Mouse (Mus musculus) left cerebral cortex, adult 11 months (tissue): ENCODE results near the gene Mrpl55.

Source experiments
- DNase-seq: peaks from one replicate; pipeline ENCODE4 v3.0.0; 2022; ENCODE audit warnings: low spot score

Mrpl55 gene

DNA sequence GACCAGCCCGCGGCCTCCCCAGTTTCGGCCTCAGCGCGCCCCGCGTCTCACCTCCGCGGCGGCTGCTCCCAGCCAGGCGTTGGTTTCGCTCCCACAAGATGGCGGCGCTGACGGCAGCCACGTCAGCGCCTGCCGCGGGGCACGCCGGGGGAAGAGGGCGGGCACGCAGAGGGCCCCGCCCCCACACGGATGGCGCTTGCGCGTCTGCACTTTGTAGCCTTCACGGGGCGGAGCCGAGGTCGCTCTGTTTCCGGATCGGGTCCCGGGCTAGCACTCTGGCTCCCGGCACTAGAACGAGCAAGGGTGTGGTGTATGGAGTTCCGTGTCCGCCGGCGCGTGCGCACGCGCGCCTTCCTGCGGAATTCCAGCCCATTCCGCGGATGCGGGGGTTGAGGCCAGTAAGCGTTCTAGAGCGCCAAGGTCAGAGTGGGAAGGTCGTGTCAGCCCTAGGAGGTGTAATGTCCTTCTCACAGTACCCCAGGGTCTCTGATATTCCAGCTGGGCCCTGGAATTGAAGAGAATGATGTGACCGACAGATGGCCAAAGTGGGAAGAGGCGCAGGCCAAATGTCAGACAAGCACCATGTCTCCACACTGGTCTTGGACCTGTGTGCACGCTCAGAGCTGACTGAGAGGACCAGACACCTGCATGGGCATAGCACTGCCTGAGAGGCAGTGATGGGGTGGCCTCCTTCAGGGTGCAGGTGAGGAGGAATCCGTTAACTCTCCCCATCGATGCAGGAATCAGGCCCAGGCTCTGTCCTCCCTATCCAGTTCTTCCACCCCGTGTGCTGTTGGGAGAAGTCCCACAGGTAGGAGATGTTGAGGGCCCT, 26.1 kb downstream of the Mrpl55 start, which contains the start of gene Arf1:
Gene Arf1 (minus strand): TSS at position 149 of the 832 bp plus-strand sequence.
- DNase-seq = peak; percentile 94

- DNase-seq = no peak
These were observed 28.0 kb downstream of the Mrpl55 start for GRCm38 (mm10) chr11:59230144-59230760.

GRCm38 (mm10) chr11:59232797-59233196, 30.5 kb downstream of the Mrpl55 start:
- no peak for DNase-seq

DNA sequence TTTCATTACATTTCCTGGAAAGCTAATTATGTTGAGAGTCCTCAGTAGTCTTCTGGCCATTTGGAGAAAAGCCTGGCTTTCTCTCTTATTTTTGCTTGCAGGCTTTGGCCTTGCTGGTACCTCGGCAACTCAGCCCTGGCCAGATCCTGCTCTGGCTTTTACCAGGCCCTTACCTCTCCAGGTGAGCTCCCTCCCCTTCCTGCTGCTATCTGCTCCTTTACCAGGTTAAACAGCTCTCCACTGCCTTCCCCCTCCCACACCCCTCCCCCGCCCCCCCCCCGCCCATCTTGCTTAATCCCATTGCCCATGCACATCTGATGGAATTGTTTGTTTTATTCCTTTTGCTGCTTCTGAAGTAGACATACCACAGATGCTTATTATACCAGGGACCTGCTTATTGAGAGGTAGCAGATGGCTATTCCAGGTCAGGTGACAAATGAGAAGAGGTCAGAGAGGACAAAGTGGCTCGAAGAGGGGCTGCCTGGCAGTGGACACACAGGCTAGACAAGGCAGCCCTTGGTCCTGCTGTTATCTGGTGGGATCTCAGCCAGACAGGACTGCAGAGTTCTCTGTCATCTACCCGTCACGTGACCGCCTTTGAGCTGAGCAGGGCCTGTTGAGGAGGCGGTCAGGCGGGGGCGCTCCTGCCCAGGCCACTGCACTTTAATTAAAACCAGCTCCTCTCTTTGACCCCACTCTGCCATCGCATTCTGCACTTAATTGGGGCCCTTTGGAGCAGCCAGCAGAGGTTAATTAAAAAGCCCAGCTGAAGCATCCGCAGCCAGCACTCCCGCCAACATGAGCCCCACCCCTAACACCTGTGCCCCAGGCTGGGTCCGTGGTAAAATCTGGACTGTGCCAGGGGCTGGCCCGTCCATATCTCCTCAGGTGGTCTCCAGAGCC, 36.5 kb downstream of the Mrpl55 start:
- DNase-seq = peak; percentile 55

- DNase-seq = no peak
These were observed 37.1 kb downstream of the Mrpl55 start for GRCm38 (mm10) chr11:59239428-59239785.

- no peak for DNase-seq
These were observed 37.5 kb downstream of the Mrpl55 start for GRCm38 (mm10) chr11:59239796-59240195.

- no peak for DNase-seq
These were observed 39.6 kb downstream of the Mrpl55 start for GRCm38 (mm10) chr11:59241841-59242240.

GRCm38 (mm10) chr11:59243856-59244255, 41.6 kb downstream of the Mrpl55 start:
- no peak for DNase-seq

DNA sequence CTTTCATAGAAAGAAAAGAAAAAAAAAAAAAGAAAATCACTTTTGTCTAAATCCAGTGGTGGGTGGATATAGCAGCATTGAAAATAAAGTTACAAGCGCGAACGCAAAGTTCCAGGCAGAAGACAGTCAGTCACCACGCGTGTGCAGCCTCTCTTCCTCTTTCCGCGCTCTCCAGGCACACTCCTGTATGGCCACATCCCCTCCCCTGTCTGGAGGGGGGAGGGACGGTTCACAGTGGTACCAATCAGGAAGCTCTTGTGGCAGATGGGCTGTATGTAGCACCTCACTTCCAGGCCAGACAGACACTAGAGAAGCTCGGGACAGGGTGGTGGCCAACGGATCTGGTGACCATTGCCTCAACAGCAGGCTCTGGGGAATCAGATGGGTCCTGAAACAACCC, 45.8 kb downstream of the Mrpl55 start:
- DNase-seq = no peak
